Mouse (Mus musculus) retina, embryonic 14.5 days (tissue): ENCODE measurements at regions not wholly inside any gene's neighbourhood (a gene's known extent, or its start where the extent isn't known, plus 50 kb on each side); places are given as distances from the start of the nearest gene placed in this dataset.

Experiments used
- DNase-seq: peaks from one replicate; pipeline ENCODE4 v3.0.0-alpha.2; 2015; ENCODE audit warnings: low spot score

GRCm38 (mm10) chr1:66099562-66100444, 75.3 kb upstream of the Map2 start:
- peak; percentile 38 for DNase-seq

DNA sequence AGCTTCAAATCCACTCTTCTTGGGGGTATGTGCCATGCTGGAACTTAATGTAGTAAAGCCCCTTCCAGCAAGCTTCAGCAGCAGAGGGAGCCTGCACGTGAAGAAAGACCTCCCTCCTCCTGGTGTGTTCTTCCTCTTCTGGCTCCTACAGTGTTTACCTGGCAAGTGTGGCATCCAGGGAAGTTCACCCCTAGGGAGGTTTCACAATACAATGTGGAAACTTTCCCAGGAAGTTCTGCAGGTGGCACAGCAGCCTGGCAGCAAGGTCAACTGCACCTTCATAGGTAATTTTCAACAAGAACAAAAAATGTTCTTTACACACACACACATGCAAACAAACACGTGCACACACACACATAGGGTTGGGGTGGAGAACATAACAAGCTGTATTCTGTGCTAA, 73.7 kb upstream of the Map2 start:
- DNase-seq: no peak

DNA sequence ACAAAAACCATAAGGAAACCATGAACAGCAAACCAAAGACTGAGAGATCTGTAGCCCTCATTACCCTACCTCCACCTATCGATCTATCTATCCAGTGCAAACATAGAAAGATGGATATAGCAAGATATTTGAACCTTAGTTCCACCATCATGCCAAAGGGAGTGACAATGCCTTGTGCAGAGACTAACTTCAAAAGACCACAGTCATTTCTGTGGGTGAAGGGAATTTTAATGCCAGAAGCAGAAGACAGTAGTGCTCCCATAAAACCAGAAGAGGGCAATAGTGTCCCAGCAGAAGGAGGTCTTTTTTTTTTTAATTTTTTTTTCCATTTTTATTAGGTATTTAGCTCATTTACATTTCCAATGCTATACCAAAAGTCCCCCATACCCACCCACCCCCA, 70.6 kb upstream of the Map2 start:
- peak; percentile 73 for DNase-seq

DNA sequence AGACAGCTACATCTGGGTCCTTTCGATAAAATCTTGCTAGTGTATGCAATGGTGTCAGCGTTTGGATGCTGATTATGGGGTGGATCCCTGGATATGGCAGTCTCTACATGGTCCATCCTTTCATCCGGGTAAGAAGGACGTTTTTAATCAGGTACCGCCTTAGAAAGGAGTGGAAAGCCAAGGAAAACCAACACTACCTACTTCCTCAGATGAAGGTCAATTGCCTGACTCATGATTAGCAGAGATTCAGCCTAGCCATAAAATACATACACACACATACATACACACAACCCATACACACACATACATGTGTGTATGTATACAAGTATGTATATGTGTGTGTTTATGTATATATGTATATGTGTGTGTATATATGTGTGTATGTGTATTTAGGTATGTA, 69.9 kb upstream of the Map2 start:
- peak; percentile 60 for DNase-seq

GRCm38 (mm10) chr1:66108051-66108450, 67.0 kb upstream of the Map2 start:
- DNase-seq: no peak

DNA sequence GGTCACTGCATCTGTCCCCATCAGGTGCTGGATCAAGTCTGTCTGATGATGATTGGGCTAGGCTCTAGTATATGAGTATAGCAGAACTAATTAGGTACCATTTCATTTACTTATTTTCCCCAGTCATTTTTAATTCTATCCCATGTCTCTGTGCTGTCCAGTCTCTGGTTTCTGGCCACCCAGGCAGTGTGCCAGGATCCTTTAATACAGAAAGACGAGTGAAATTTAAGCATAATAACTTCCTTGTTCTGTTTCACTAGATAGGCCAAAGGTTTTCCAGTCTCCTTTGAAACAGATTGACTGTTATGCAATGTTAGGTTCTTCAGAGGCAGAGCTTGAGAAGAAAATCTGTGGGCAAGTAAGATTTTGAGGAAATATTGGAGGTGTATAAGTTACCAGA, 61.2 kb upstream of the Map2 start:
- no peak for DNase-seq

DNA sequence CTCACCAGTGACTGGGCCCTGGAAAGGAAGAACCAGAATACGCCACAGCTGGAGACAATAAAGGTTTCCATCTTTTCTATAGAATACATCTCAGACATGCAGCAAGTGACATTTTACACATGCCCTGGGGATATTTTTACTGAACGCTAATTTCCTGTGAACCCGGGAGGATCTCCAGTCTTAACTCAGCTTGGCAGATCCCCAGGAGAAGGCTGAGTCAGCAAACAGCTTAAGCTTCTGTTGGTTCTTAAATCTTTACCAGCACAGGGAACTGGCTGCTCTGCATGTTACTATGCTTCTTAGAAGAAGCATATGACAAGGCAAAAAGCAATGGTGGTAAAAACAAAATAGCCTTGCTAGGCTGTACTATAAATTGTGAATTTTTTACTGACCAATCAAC, 59.7 kb upstream of the Map2 start:
- DNase-seq: no peak
